Mouse (Mus musculus): ENCODE results near the gene Ankrd6.

The Ankrd6 gene

GRCm38 (mm10) chr4:32948696-32949095 lies 1.9 kb downstream of the Ankrd6 start:
- DNase-seq, result no peak

- peak; percentile 18 for DNase-seq
Observed at GRCm38 (mm10) chr4:32947631-32948030, 3.0 kb downstream of the Ankrd6 start.

GRCm38 (mm10) chr4:32940984-32941383 lies 9.7 kb downstream of the Ankrd6 start:
- DNase-seq, result no peak

- peak; percentile 53 for DNase-seq
Observed at GRCm38 (mm10) chr4:32939964-32940363, 10.7 kb downstream of the Ankrd6 start.

- peak; percentile 37 for DNase-seq
Observed at GRCm38 (mm10) chr4:32939521-32939920, 11.1 kb downstream of the Ankrd6 start.

GRCm38 (mm10) chr4:32936762-32937341 lies 13.8 kb downstream of the Ankrd6 start:
- no peak for DNase-seq

- DNase-seq, result no peak
Observed at GRCm38 (mm10) chr4:32932056-32932455, 18.6 kb downstream of the Ankrd6 start.

- DNase-seq, result no peak
Observed at GRCm38 (mm10) chr4:32929750-32930149, 20.9 kb downstream of the Ankrd6 start.

GRCm38 (mm10) chr4:32928692-32929448 lies 21.8 kb downstream of the Ankrd6 start:
- DNase-seq, result no peak

- peak; percentile 30 for DNase-seq
Observed at GRCm38 (mm10) chr4:32923891-32924294, 26.7 kb downstream of the Ankrd6 start.

GRCm38 (mm10) chr4:32923436-32923835 lies 27.2 kb downstream of the Ankrd6 start:
- DNase-seq, result peak; percentile 73

GRCm38 (mm10) chr4:32922871-32923270 lies 27.8 kb downstream of the Ankrd6 start:
- DNase-seq, result no peak

- DNase-seq, result no peak
Observed at GRCm38 (mm10) chr4:32920863-32921262, 29.8 kb downstream of the Ankrd6 start.

GRCm38 (mm10) chr4:32918571-32918970 lies 32.1 kb downstream of the Ankrd6 start:
- DNase-seq, result peak; percentile 67

- DNase-seq, result no peak
Observed at GRCm38 (mm10) chr4:32916689-32917385, 33.8 kb downstream of the Ankrd6 start.

GRCm38 (mm10) chr4:32915928-32916327 lies 34.7 kb downstream of the Ankrd6 start:
- DNase-seq, result peak; percentile 47

GRCm38 (mm10) chr4:32909996-32910395 lies 40.6 kb downstream of the Ankrd6 start:
- no peak for DNase-seq

- DNase-seq, result no peak
Observed at GRCm38 (mm10) chr4:32909241-32909979, 41.2 kb downstream of the Ankrd6 start.

GRCm38 (mm10) chr4:32907631-32908030 lies 43.0 kb downstream of the Ankrd6 start:
- no peak for DNase-seq

- DNase-seq, result no peak
Observed at GRCm38 (mm10) chr4:32906627-32907026, 44.0 kb downstream of the Ankrd6 start.

GRCm38 (mm10) chr4:32905913-32906312 lies 44.7 kb downstream of the Ankrd6 start:
- no peak for DNase-seq

GRCm38 (mm10) chr4:32905381-32905780 lies 45.3 kb downstream of the Ankrd6 start:
- DNase-seq, result no peak

GRCm38 (mm10) chr4:32903826-32904225 lies 46.8 kb downstream of the Ankrd6 start:
- DNase-seq, result no peak

All from retina, postnatal 1 day (tissue).